Mouse (Mus musculus) midbrain, embryonic 11.5 days (tissue): Measurements from ENCODE around the gene Ms4a4c. TPM values are rescaled to one million over a fixed set of nuclear protein-coding genes. Genes with fewer than 3 reads are reported as not detected.
"Not testable (repeated sequence)": the region's sequence is repeated elsewhere in the genome, so short reads cannot be mapped to it uniquely, and the experiment has no call there.

Experiments used
- ATAC-seq: fragments of 200-750 bp; cut with Nextera tagmentation; 2 replicates; pipeline ENCODE4 v1.8.0; 2017; ENCODE audit warnings: moderate TSS enrichment, moderate library complexity; ENCODE audit not compliant: low FRiP score
- DNase-seq: peaks from one replicate; pipeline ENCODE4 v3.0.0; 2015; ENCODE audit warnings: low spot score; ENCODE audit errors: missing footprints
- H3K27ac ChIP-seq: fragments of 300-500 bp; sonication (generic); 2 replicates; pipeline ENCODE4 v1.5.1; 2014; ENCODE audit warnings: low read depth, low read length
- H3K27me3 ChIP-seq: fragments of 300-500 bp; sonication (generic); 2 replicates; pipeline ENCODE4 v1.6.1; 2014; ENCODE audit warnings: mild to moderate bottlenecking, low read length, moderate library complexity, mixed read lengths; ENCODE audit not compliant: control insufficient read depth, insufficient read depth
- H3K36me3 ChIP-seq: fragments of 300-500 bp; sonication (generic); 2 replicates; pipeline ENCODE4 v1.6.1; 2014; ENCODE audit warnings: mild to moderate bottlenecking, low read length, moderate library complexity, mixed read lengths; ENCODE audit not compliant: control insufficient read depth, insufficient read depth
- H3K4me1 ChIP-seq: fragments of 300-500 bp; sonication (generic); 2 replicates; pipeline ENCODE4 v1.6.1; 2014; ENCODE audit warnings: low read length; ENCODE audit not compliant: control insufficient read depth, insufficient read depth
- H3K4me2 ChIP-seq: fragments of 300-500 bp; sonication (generic); 2 replicates; pipeline ENCODE4 v1.6.1; 2014; ENCODE audit warnings: mild to moderate bottlenecking, moderate library complexity
- H3K4me3 ChIP-seq: fragments of 300-500 bp; sonication (generic); 2 replicates; pipeline ENCODE4 v1.5.1; 2014; ENCODE audit warnings: low read depth, low read length
- H3K9ac ChIP-seq: fragments of 300-500 bp; sonication (generic); 2 replicates; pipeline ENCODE4 v1.6.1; 2014; ENCODE audit warnings: low read length
- H3K9me3 ChIP-seq: fragments of 300-500 bp; sonication (generic); 2 replicates; pipeline ENCODE4 v1.6.1; 2016; ENCODE audit warnings: low read length; ENCODE audit not compliant: control insufficient read depth
- WGBS: fragments of 180-500 bp; shearing (Covaris S2); extraction: QIAGEN DNeasy Blood & Tissue Kit; methylation state at CpG from one replicate; pipeline ENCODE4 v1.1.7; 2014; 5-methylcytosine and 5-hydroxymethylcytosine counted together
- polyA plus RNA-seq: library from polyadenylated mRNA; unstranded; fragments of >200 nt; fragmentation: Nextera tagmentation; extraction: Ambion mirVana; gene quantifications from 2 replicates; pipeline ENCODE4 v1.2.1, GENCODE M21; 2014

Gene Ms4a4c
- polyA plus RNA-seq, 1 experiment from 2014 or later: 0.30 TPM

DNA sequence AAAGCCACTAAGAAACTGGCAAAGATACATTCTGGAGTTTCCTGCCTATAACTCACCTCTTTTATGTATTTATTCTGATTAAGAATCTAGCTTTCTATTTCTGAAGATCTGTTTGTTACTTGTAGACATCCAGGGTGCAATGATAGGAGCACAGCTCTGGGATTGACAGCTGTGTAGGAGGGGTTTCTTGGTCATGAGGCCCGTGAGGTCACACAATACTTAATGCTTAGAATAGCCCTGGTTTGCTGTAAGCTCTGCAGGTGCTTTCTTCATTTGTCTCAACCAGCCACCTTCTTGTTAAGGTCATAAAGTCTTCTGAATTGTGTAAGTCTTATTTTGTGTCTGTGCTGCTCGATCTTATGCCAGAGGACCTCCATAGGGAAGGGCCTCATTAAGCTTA, 15.6 kb upstream of the Ms4a4c start:
- ATAC-seq: no peak
- Histone ChIP-seq H3K36me3 (no peaks in the 10 kb centered on the region), H3K9me3 (no peaks in the 10 kb centered on the region), H3K4me3 (no peak overlapping the region), H3K9ac (no peak overlapping the region), H3K4me1 (no peaks in the 10 kb centered on the region), H3K27me3 (no peaks in the 10 kb centered on the region), H3K27ac (no peak overlapping the region), H3K4me2 (no peak overlapping the region)
- WGBS: 86% methylated on average over 2 of the region's 2 CpGs
- DNase-seq: no peak

DNA sequence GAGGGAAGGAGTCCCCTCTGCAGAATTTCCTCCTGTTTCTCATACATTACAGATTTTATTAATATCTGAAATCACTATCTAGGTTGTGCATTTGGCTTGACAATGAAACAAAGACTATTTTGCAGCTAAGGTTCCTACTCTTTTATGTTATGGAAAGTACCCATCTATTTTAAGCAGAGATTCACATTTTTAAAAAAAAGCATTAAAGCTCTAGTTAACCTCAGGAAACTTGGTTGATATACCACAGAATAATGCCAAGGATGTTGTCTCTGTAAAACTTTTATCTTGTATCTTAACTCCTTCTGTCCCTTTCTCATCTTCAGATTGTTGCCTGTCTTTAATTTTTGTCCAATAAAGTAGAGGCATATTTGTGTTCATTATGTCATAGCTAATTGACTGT, 8.8 kb upstream of the Ms4a4c start:
- H3K9me3 ChIP-seq: no peaks in the 10 kb centered on the region
- H3K4me3 ChIP-seq: no peak overlapping the region
- DNase-seq: no peak

DNA sequence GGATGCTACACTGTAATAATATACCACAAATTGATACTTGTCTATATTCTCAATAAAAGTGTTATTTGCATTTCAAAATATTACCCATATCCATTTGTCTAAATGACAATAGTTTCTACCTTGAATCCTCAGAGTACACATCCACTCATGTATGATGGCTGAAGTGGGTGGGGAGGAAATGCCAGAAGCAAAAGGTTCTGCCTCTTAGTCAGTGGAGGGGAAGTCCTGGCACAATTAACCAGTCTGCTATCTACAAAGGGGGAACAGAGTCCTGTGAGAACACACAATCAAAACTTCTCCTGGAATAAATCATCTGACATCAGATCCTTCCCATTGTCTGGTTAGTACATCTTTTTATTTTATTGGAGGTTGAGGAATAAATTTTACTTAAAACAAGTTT, 2.9 kb downstream of the Ms4a4c start:
- H3K4me2 ChIP-seq: no peak overlapping the region

More for the DNA sequence above, 8.8 kb upstream of the Ms4a4c start:
- H3K9ac ChIP-seq: no peak overlapping the region
- H3K36me3 ChIP-seq: no peaks in the 10 kb centered on the region
- no peaks in the 10 kb centered on the region for H3K27me3 ChIP-seq
- no peak overlapping the region for H3K27ac ChIP-seq
- ATAC-seq: no peak
- no peak overlapping the region for H3K4me2 ChIP-seq
- no peaks in the 10 kb centered on the region for H3K4me1 ChIP-seq

GRCm38 (mm10) chr19:11408591-11408990, 4.0 kb downstream of the Ms4a4c start:
- DNase-seq: no peak
- 93% methylated on average over 1 of the region's 1 CpGs for WGBS
- ATAC-seq: no peak
- no peaks in the 10 kb centered on the region for H3K27me3 ChIP-seq
- H3K4me1 ChIP-seq: no peaks in the 10 kb centered on the region
- H3K9me3 ChIP-seq: no peaks in the 10 kb centered on the region
- no peak overlapping the region for H3K27ac ChIP-seq
- H3K9ac ChIP-seq: no peak overlapping the region
- no peak overlapping the region for H3K4me3 ChIP-seq
- no peak overlapping the region for H3K4me2 ChIP-seq
- no peaks in the 10 kb centered on the region for H3K36me3 ChIP-seq

More for the DNA sequence above, 2.9 kb downstream of the Ms4a4c start:
- ATAC-seq (no peak), DNase-seq (no peak)
- Histone ChIP-seq H3K4me3 (no peak overlapping the region), H3K9ac (no peak overlapping the region), H3K27me3 (no peaks in the 10 kb centered on the region), H3K9me3 (no peaks in the 10 kb centered on the region), H3K27ac (no peak overlapping the region), H3K36me3 (no peaks in the 10 kb centered on the region), H3K4me1 (no peaks in the 10 kb centered on the region)

- ATAC-seq (no peak), DNase-seq (no peak)
- H3K4me1 ChIP-seq: no peaks in the 10 kb centered on the region
- H3K4me2 ChIP-seq: no peak overlapping the region
- no peaks in the 10 kb centered on the region for H3K9me3 ChIP-seq
- no peaks in the 10 kb centered on the region for H3K36me3 ChIP-seq
- no peaks in the 10 kb centered on the region for H3K27me3 ChIP-seq
- H3K9ac ChIP-seq: no peak overlapping the region
- WGBS: 86% methylated on average over 1 of the region's 1 CpGs
- no peak overlapping the region for H3K27ac ChIP-seq
- no peak overlapping the region for H3K4me3 ChIP-seq
These were observed 7.1 kb downstream of the Ms4a4c start for GRCm38 (mm10) chr19:11411640-11412039.

- H3K4me3 ChIP-seq: no peak overlapping the region
- H3K9me3 ChIP-seq: no peaks in the 10 kb centered on the region
- H3K27ac ChIP-seq: no peak overlapping the region
- H3K9ac ChIP-seq: no peak overlapping the region
- no peak overlapping the region for H3K4me2 ChIP-seq
- 93% methylated on average over 1 of the region's 1 CpGs for WGBS
- H3K4me1 ChIP-seq: no peaks in the 10 kb centered on the region
- ATAC-seq (no peak), DNase-seq (no peak)
- no peaks in the 10 kb centered on the region for H3K36me3 ChIP-seq
- H3K27me3 ChIP-seq: no peaks in the 10 kb centered on the region
These were observed 9.5 kb downstream of the Ms4a4c start for GRCm38 (mm10) chr19:11414084-11414483.

GRCm38 (mm10) chr19:11415581-11415980, 11.0 kb downstream of the Ms4a4c start:
- Histone ChIP-seq H3K36me3 (no peaks in the 10 kb centered on the region), H3K4me3 (no peak overlapping the region), H3K9ac (no peak overlapping the region), H3K4me2 (no peak overlapping the region), H3K27ac (no peak overlapping the region), H3K9me3 (no peaks in the 10 kb centered on the region), H3K27me3 (no peaks in the 10 kb centered on the region), H3K4me1 (no peaks in the 10 kb centered on the region)
- DNase-seq: no peak
- 78% methylated on average over 3 of the region's 3 CpGs for WGBS
- ATAC-seq: no peak

DNA sequence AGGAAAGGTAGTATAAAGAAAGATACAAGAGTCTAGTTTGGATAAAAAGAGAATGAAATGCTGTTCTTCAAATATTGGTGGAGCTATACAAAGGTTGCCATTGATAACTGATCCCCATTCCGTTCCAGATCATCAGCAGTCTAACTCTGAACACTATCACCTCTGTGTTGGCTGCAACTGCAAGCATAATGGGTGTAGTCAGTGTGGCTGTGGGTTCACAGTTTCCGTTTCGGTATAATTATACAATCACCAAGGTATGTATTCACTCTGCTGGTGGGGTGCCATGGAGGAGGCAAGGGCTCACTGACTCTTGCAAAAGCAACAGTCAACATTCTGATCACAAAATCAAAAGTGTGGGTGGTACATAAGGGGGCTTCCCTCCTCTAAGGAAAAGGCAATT, 14.3 kb downstream of the Ms4a4c start:
- H3K4me2 ChIP-seq, DNase-seq, H3K4me3 ChIP-seq, H3K36me3 ChIP-seq, ATAC-seq, H3K9me3 ChIP-seq, H3K27ac ChIP-seq, H3K4me1 ChIP-seq, H3K9ac ChIP-seq, H3K27me3 ChIP-seq: not testable (repeated sequence)
- 83% methylated on average over 2 of the region's 3 CpGs for WGBS

DNA sequence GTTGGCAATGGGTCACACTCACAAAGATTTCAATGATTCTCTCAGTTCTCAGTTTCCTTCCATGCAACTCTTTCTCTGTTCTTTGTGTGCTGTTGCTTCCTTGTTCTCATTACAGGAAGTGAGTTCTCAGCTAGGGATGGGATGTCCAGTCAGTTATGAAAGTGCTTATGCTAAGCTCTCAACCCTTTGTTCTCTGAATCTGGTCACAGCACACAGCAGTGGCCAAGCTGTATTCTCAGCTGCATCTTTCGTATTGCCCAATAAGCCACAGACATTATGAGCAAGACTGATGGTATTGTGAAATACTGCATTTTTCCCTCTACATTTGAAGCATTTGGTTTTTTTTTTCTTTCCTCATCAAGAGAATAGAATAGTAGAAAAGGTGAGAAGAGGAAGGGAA, 26.6 kb downstream of the Ms4a4c start:
- not testable (repeated sequence) for DNase-seq, H3K4me2 ChIP-seq, H3K27ac ChIP-seq, H3K4me1 ChIP-seq, H3K9ac ChIP-seq, H3K9me3 ChIP-seq, H3K27me3 ChIP-seq, H3K36me3 ChIP-seq, H3K4me3 ChIP-seq, ATAC-seq
- 88% methylated on average over 1 of the region's 1 CpGs for WGBS
